Mouse (Mus musculus) cerebellum, adult 2 months (tissue): ENCODE measurements around the gene Gpr155.

Experiments
- CTCF ChIP-seq: fragments of 200-500 bp; IDR thresholded peaks from 2 replicates; pipeline ENCODE4 v1.5.1; 2011; ENCODE audit warnings: low read depth, mild to moderate bottlenecking, control low read depth, low read length, moderate library complexity, borderline replicate concordance; ENCODE audit not compliant: insufficient read depth
- POLR2A ChIP-seq: fragments of 200-500 bp; IDR thresholded peaks from 2 replicates; pipeline ENCODE4 v1.6.1; 2011; ENCODE audit warnings: low read length, control low read depth, borderline replicate concordance; ENCODE audit not compliant: insufficient read depth

GRCm38 (mm10) chr2:73360536-73360935, 25.8 kb downstream of the Gpr155 start:
- TF ChIP-seq CTCF (no peak), POLR2A (no peak)
